Mouse (Mus musculus) layer of hippocampus, adult 18-20 months (tissue): ENCODE measurements around the gene Borcs7. TPM values are rescaled to one million over a fixed set of nuclear protein-coding genes. Genes with fewer than 3 reads are reported as not detected.
"Not testable (repeated sequence)": the region's sequence is repeated elsewhere in the genome, so short reads cannot be mapped to it uniquely, and the experiment has no call there.

Source experiments
- DNase-seq, 2 experiments: peaks; one replicate each; pipeline ENCODE4 v3.0.0; 2022; ENCODE audit warnings: low spot score in 2 of 2
- total RNA-seq, 2 experiments: library from RNA; stranded (reverse); gene quantifications; 2 replicates each; pipeline ENCODE4 v1.2.3; 2021

The Borcs7 gene
- total RNA-seq, 2 experiments from 2014 or later, result 19.1 to 21.2 TPM

DNA sequence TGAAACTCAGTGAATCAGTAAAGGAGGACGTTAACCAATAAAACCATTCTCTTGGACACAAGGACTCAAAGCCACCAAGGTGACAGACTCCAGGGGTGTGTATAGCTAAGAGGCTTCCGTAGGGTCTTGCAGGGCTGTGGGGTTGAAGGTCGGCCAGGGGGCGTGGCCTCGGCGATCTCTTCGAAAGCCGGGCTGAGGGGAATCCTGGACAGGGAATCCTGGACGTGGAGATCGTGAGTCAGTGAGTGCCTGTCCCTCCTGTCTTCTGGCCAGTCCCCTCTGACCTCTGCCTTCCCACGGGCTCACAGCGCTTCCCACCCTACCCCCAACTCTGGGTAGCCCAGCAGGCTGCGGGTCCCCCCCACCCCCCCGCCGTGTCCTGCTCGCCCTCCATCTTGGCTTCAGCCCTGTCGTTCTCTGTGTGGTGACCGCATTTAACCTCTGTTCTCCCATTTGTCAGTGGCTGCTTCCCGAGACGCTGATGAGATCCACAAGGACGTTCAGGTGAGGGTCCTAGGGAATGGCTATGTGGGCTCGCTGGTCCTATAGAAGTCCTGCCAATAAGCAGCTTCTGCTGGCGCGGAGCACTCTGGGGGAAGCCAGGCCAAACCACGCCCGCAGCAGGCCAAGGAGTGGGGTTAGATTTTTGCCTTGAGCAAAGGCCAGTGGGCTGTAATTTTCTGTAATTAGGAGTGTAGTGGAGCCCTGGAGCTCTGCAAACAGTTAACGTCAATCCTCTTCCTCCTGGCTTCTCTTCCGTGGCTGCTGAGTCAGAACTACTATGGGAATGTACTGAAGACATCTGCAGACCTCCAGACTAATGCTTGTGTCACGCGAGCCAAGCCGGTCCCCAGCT lies 17.8 kb downstream of the Borcs7 start, which contains the start of gene As3mt:
Gene As3mt (plus strand): TSS at position 163 of the 856 bp plus-strand sequence.
- peak in 1 of 2 experiments; percentile 46 for DNase-seq

DNA sequence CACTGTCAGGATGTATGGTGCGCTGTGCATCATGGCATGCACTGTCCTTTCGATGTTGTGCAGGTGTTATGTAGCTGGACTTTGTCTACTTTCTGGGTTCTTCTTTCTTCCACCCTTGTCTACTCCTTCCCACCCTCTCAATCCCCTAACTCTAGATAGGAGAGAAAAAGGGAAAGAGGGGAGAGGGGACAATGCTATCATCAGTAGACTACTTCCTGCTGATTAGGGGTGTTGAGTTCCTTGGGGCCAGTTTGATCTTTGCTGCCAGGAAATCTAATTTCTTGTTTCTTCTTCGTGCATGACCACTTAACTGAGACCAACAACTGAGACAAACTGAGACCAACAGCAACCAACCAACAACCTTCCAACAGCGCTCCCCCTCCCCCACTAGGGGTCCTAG lies 20.9 kb downstream of the Borcs7 start:
- DNase-seq, result no peak

DNA sequence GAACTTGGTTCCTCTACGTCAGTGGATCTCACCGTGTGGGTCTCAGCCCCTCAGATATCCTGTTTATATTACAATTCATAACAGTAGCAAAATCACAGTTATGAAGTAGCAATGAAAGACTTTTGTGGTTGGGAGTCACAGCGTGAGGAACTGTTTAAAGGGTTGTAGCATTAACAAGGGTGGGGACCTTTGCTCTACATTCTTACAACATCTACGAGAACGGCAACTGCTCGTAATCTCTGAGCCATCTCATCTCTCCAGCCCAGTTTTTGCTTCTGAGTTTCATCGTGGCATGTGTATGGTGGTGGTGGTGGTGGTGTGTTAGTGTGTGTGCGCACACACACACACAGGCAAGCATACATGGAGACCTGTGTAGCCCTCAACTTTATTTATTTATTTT lies 24.5 kb downstream of the Borcs7 start:
- DNase-seq, result no peak

DNA sequence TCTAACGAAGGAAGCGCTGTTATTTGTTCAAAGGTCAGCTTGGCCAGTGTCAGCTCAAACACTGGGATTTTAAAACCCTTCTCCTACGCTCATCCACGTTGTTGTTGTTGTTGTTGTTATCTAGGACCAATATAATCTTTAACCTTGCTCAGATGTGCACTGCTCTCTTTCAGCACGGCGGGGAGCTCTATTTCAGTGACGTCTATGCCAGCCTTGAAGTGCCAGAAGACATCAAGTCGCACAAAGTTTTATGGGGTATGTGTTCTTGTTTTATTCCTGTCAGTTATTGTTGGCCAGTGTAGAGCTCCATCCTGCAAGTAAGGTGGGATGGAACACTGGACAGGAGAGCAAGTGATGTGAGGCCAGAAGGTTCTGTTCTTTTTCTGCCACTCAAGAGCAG lies 25.3 kb downstream of the Borcs7 start:
- no peak for DNase-seq

DNA sequence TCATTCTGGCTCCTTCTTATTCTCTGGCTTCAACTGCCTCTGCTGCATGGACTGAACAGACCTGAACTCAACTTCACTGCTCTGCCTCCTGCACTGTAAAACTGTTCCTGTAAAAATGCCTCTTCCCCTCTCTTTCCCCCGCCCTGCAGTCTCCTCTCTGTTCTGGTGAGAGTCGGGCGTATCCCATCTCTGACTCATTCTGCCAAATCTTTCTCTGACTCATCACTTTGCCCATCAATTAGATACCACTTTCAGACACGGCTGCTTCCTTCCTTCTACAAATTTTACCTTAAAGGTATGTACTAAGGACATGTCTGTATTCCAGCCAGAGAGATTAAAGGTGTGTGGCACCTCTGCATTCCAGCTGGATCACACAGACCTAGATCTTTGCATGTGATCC lies 28.4 kb downstream of the Borcs7 start:
- no peak for DNase-seq

DNA sequence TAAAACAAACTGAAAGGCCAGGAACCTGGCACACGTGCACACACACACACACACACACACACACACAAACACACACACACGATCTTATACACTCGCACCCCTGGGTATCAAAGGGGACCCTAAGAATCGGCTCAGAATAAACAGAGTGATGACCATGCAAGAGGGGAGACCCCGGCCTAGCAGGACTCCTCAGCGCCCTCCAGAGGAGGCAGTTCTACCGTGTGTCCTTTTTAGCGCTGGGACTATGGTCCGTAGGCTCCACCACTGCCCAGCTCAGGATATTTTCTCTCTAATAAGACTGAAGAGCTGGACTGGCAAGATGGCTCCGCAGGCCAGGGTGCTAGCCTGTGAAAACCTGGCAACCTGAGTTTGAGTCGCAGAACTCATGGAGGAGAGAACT lies 34.7 kb downstream of the Borcs7 start:
- DNase-seq, result no peak

DNA sequence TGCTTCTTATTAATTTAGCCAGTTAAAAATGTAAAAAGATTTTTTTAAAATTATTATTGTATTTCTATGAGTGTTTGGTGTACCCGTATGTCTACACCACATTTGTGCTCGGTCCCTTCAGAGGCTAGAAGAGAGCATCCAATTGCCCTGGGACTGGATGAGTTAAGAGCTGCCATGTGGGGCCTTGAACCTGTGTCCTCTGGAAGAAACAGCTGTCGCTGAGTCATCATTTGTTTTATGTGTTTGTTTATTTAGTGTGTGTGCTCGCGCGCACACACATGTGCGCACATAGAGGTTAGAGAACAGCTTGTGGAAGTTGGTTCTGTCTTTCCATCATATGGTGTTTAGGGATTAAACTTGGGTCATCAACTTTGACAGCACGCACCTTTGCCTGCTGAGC lies 36.4 kb downstream of the Borcs7 start:
- DNase-seq, result no peak

DNA sequence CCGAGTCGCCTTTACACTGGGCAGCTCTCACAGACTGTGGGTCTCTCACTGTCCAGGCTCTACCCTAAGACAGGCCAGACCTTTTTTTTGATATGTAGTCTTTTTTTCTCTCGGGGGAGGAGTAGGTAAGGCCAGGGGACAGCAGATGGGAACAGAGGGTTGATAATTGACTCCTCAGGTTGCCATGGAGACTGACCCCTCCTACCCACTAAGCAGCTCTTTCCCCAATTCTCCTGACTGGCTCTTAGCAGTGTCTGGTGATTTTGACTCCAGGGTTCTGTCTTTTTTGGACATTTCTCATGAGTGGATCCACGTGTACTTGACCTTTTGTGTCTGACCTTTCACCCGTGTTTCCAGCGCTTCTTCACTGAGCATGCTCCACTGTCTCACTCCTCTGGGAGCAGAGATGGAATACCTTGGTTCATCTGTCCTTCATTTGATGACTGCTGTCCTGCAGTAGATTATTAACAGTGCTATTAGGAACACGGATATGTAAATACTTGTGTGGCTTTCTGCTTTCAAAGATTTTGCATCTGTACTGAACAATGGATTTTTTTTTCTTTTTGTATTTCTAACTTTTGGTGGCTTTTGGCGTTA lies 37.5 kb downstream of the Borcs7 start:
- peak; percentile 29 to 50 for DNase-seq

DNA sequence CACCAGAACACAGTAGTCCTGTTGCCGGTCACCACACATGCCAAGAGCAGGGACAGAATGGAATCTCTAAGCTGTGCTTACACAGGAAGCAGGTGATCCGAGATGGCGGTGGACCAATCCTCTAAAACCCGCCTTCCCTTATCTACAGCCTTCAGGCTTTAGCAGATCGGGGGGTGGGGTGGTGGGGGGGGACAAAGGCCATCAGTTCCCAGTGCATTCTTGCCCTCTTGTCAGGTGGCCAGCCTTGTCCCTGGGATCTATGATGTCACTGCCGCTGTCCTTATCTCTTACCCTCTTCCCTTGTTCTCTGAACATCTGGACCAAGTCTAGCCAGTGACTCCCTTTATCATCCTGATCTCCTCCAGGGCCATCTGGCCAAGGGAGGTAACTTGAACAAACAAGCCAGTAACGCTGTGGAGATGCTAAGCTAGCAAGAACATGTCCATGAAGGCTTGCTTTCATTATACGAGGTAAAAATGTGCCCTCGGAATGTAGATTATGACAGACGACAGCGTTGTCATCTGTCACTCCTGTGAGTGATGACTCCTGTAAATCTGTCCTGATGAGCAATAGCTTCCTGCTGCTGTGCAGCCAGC lies 38.3 kb downstream of the Borcs7 start:
- DNase-seq, result peak; percentile 18 to 24

DNA sequence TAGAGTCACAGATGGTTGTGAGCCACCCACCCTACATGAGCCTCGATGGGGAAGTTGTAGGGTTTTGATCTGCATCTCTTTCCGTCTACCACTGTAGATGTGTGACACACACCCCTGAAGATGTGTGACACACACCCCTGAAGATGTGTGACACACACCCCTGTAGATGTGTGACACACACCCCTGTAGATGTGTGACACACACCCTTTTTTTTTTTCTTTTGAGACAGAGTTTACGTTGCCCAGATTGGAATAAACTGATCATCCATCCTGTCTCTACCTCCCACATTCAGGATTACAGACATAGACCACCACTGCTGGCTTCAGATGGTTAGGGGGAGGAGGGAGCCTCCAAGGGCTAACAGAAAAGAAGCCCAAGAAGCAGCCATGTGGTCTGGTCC lies 39.2 kb downstream of the Borcs7 start:
- DNase-seq, result no peak

DNA sequence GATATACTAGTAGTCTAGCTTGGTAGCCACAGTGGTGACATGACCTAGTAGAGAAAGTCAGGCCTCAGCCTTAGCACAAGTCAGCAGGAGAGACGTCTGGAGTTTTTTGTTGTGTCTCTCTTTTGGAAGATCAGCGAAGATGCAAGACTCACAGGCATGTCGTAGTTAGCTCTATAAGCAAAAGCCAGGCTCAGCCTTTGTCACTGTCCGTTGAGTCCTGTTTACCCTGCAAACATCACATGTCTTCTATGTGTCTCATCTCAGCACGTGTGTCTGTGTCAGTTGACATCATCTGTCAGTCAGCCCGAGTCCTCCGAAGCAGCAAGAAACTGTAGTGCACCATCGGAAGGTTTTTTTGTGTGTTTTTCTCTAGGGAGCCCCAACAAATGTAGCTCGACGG lies 41.6 kb downstream of the Borcs7 start:
- no peak for DNase-seq

DNA sequence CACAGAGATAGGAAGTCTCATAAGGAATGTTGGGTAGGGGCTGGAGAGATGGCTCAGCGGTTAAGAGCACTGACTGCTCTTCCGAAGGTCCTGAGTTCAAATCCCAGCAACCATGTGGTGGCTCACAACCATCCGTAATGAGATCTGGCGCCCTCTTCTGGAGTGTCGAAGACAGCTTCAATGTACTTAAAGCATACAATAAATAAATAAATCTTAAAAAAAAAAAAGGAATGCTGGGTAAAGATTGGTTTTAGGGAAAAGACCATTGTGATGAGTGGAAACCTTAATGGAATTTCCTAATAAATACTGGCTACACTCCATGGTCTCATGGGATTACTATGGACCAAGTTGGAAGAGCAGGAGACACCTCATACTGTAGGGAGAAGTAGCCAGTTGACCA lies 43.0 kb downstream of the Borcs7 start:
- not testable (repeated sequence) for DNase-seq

DNA sequence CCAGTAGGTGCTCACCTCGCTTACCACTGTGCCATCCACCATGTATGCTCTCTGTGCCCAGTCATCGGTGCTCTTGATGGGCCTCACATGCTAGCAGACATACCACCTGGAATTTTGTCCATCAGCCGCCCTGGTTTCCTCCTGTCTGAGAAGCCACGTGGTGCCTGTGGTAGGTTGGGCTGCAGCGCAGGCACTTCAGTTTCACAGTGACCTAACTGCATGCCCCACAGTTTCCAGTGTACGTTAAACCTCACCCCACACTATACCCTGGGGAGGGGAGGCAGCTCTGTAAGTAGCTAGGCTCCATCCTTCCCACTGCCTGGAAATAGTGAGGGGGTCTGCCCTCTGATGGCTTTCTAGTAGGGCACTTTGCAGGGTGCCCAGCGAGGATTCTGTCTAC lies 43.9 kb downstream of the Borcs7 start:
- no peak for DNase-seq

DNA sequence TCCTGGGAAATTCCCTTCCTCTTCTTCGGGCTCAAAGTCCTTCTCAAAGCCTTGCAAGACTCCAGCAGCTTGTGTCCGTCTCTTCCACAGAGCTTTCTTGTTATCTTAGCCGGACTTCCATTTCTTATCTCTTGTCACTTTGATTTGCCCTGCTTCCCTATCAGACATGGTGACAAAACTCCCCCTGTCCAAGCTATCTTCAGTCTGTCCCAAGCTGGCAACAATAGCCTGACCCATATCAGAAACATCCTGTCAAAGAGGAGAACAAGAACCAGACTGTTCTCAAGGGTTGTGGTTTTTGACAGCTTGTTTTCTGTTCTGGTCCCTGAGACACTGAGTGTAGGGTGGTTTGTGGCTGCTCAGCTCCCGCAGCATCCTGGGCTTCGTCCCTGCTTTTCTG lies 45.5 kb downstream of the Borcs7 start:
- DNase-seq, result no peak

DNA sequence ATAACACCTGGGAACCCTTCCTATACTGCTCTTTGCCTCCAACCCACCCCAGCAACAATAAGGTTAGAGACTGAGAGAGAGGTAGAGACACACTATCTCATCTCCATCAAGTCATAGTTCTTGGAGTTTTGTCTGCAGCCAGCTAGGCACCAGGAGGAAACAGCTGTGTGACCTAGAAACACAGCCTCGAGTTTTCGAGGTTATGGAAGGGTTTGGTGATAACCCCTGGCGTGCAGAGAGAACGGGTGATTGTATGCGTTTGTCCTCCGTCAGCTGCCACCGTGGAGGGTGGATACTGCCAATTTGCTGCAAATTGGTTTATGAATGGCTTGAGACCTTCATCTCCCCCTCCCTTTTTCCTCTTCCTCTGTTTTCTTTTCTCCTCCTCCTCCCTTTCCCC lies 47.4 kb downstream of the Borcs7 start:
- DNase-seq, result no peak

DNA sequence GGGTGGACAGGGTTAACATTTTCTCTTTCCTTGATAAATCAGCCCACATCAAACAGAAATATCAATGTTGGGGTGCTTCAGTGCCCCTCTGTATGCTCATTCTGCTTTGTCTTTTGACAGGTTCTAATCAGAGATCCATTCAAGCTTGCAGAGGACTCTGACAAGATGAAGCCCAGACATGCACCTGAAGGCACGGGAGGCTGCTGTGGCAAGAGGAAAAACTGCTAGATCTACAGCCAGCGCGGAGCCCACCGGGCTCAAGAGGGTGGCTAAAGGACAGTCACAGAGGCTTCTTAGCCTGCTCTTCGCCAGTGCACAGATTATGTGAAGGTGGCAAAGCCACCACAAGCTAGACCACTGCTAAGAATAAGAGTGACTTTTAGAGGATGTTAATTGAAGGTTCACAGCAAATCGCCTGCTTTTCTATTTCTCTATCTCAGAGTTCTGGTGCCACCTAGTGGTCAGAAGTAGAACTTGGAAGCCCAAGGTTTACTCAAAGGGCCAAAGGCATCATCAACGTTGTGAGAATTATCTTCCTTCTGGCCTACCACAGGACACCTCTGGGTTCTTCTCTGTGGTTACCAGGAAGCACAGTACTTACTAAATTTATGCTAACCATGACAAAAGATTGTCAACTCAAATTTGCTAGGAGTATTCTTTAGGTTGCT lies 50.8 kb downstream of the Borcs7 start:
- DNase-seq, result peak; percentile 45 to 89

DNA sequence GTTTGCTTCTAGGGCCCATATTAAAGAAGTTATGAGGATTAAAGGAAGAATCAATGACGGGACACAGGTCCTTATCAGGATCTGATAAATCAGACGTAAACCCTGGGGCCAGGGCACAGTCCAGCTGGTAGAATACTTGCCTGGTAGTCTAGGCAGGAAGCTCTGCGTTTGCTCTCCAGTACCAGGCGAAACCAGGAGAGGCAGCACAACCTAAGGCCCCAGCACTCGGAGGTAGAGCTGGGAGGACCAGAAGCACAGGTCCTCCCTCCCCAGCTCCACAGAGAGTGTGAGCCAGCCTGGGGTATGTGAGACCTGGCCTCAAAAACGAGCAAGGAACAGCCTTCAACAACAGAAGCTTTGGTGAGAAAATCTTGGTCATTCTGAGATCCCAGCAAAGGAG lies 51.9 kb downstream of the Borcs7 start:
- no peak for DNase-seq

DNA sequence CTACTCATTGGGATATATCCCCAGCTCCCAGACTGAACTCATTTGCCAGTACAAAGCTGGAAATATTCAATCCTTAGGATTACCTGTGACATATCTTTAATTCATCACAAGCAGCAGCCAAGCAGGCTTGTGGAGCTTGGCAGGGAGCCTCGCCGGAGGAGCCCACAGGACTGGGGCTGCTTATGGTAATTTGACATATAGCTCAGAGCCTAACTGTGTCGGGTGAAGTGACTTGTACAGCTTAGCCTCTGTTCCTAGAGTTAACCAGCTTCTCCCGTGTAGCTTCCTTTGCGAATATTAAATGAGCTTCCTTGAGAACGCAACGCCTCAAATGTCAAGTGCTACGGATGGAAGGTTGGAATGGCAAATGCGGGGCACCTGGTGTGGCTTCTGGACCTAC lies 55.0 kb downstream of the Borcs7 start:
- no peak for DNase-seq

DNA sequence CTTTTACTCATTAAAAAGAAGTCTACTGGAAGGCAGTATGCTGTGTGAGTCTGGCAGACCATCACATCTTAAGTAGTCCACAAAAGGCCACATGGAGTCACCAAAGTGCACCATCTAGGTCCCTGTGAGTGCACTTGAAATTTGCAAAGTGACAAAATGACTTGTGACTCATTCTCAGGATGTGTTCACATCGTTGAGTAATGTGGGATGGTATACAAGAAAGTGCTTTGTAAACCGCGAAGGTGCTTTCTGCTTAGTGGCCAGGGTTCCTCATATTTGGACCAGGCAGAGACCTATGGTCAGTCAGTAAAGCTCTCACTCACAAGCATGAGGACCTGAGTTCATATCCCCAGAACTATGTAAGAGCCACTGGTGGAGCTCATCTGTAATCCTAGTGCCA lies 58.1 kb downstream of the Borcs7 start:
- no peak for DNase-seq

DNA sequence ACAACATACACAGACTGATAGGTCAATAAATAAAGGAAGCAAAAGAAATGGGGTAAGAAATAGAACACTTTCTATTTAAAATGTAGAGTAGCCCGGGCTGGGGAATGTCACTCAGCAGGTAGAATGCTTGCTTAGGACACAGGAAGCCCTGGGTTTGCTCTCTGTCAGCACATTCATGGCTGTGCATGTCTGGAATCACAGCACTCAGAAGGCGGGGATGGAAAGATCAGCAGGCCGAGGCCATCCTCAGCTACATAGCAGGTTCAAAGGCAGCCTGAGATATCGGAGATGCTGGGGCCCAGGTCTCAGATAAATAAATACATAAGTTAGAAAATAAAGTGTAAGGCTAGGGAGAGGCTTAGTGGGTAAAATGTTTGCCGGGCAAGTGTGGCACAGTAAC lies 62.5 kb downstream of the Borcs7 start:
- DNase-seq, result no peak
